Mouse (Mus musculus): ENCODE measurements around the gene Prom2. TPM values are rescaled to one million over a fixed set of nuclear protein-coding genes. Genes with fewer than 3 reads are reported as not detected.

Prom2 gene
- polyA plus RNA-seq, 1 experiment from 2014 or later, result 0.48 TPM

GRCm38 (mm10) chr2:127520123-127520522 lies 21.1 kb downstream of the Prom2 start:
- Histone ChIP-seq H3K27me3 (ENCODE audit: control insufficient read depth, insufficient read depth, low read length) (no peaks in the 10 kb centered on the region), H3K4me2 (ENCODE audit: low read depth, low read length, severe bottlenecking) (no peak overlapping the region), H3K9me3 (ENCODE audit: control insufficient read depth, low read length) (no peaks in the 10 kb centered on the region), H3K4me1 (replicated peaks; ENCODE audit: control insufficient read depth, insufficient read depth, low read length) (peaks cover 10% of the 10 kb centered on the region; the same call in 1 of the 2 replicates), H3K9ac (ENCODE audit: low read length) (no peak overlapping the region), H3K4me3 (ENCODE audit: low read depth, low read length) (0 out of 2 replicates have a peak overlapping the region, but pooled peaks have one; percentile 36), H3K27ac (ENCODE audit: low read depth, low read length) (no peak overlapping the region), H3K36me3 (ENCODE audit: control insufficient read depth, insufficient read depth, low read length) (no peaks in the 10 kb centered on the region)
- no peak for ATAC-seq (replicated peaks; ENCODE audit: low FRiP score)
- DNase-seq (ENCODE audit: low spot score), result no peak

GRCm38 (mm10) chr2:127519308-127519707 lies 22.0 kb downstream of the Prom2 start:
- no peak for ATAC-seq (replicated peaks; ENCODE audit: low FRiP score)
- no peaks in the 10 kb centered on the region for H3K9me3 ChIP-seq (ENCODE audit: control insufficient read depth, low read length)
- WGBS, result 80% methylated on average over 5 of the region's 5 CpGs

GRCm38 (mm10) chr2:127518831-127519230 lies 22.4 kb downstream of the Prom2 start:
- DNase-seq (ENCODE audit: low spot score), result no peak
- no peak overlapping the region for H3K4me3 ChIP-seq (ENCODE audit: low read depth, low read length)
- no peak for ATAC-seq (replicated peaks; ENCODE audit: low FRiP score)
- H3K27ac ChIP-seq (ENCODE audit: low read depth, low read length), result no peak overlapping the region
- H3K9me3 ChIP-seq (ENCODE audit: control insufficient read depth, low read length), result no peaks in the 10 kb centered on the region
- no peaks in the 10 kb centered on the region for H3K27me3 ChIP-seq (ENCODE audit: control insufficient read depth, insufficient read depth, low read length)
- H3K4me2 ChIP-seq (ENCODE audit: low read depth, low read length, severe bottlenecking), result no peak overlapping the region
- H3K36me3 ChIP-seq (ENCODE audit: control insufficient read depth, insufficient read depth, low read length), result no peaks in the 10 kb centered on the region
- peaks cover 10% of the 10 kb centered on the region; the same call in 1 of the 2 replicates for H3K4me1 ChIP-seq (replicated peaks; ENCODE audit: control insufficient read depth, insufficient read depth, low read length)
- no peak overlapping the region for H3K9ac ChIP-seq (ENCODE audit: low read length)
- WGBS, result 84% methylated on average over 3 of the region's 3 CpGs

More at GRCm38 (mm10) chr2:127519308-127519707, 22.0 kb downstream of the Prom2 start:
- Histone ChIP-seq H3K9ac (ENCODE audit: low read length) (no peak overlapping the region), H3K4me1 (replicated peaks; ENCODE audit: control insufficient read depth, insufficient read depth, low read length) (peaks cover 10% of the 10 kb centered on the region; the same call in 1 of the 2 replicates), H3K36me3 (ENCODE audit: control insufficient read depth, insufficient read depth, low read length) (no peaks in the 10 kb centered on the region), H3K4me2 (ENCODE audit: low read depth, low read length, severe bottlenecking) (no peak overlapping the region), H3K27me3 (ENCODE audit: control insufficient read depth, insufficient read depth, low read length) (no peaks in the 10 kb centered on the region), H3K4me3 (ENCODE audit: low read depth, low read length) (no peak overlapping the region), H3K27ac (ENCODE audit: low read depth, low read length) (no peak overlapping the region)
- no peak for DNase-seq (ENCODE audit: low spot score)

DNA sequence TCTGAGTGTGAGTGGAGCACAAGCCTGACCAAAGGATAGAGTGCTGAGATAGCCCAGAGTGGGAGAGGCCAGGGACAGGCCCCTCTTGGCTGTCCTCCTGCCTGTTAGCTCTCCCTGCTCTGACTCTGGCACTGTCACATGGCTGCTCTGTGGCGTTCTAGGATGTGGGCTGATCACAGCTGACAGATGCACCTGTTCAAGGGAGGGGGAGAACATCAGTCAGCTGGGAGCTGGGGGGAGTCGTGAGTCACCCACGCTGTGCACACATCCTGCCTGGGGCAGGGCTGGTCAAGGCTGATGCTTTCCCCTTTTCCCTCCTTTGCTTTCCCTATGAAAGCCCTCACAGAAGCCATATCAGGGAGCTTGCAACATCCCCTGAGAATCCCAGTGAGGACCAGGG lies 23.0 kb downstream of the Prom2 start:
- Histone ChIP-seq H3K4me1 (replicated peaks; ENCODE audit: control insufficient read depth, insufficient read depth, low read length) (peaks cover 10% of the 10 kb centered on the region; the same call in 1 of the 2 replicates), H3K4me2 (ENCODE audit: low read depth, low read length, severe bottlenecking) (no peak overlapping the region), H3K9ac (ENCODE audit: low read length) (no peak overlapping the region), H3K27ac (ENCODE audit: low read depth, low read length) (no peak overlapping the region), H3K4me3 (ENCODE audit: low read depth, low read length) (no peak overlapping the region), H3K27me3 (ENCODE audit: control insufficient read depth, insufficient read depth, low read length) (no peaks in the 10 kb centered on the region), H3K36me3 (ENCODE audit: control insufficient read depth, insufficient read depth, low read length) (no peaks in the 10 kb centered on the region), H3K9me3 (ENCODE audit: control insufficient read depth, low read length) (no peaks in the 10 kb centered on the region)
- no peak for ATAC-seq (replicated peaks; ENCODE audit: low FRiP score)
- 73% methylated on average over 3 of the region's 3 CpGs for WGBS
- DNase-seq (ENCODE audit: low spot score), result no peak

GRCm38 (mm10) chr2:127517081-127517480 lies 24.2 kb downstream of the Prom2 start:
- Histone ChIP-seq H3K27ac (ENCODE audit: low read depth, low read length) (no peak overlapping the region), H3K9me3 (ENCODE audit: control insufficient read depth, low read length) (no peaks in the 10 kb centered on the region), H3K36me3 (ENCODE audit: control insufficient read depth, insufficient read depth, low read length) (no peaks in the 10 kb centered on the region), H3K4me1 (replicated peaks; ENCODE audit: control insufficient read depth, insufficient read depth, low read length) (peaks cover 10% of the 10 kb centered on the region; the same call in 1 of the 2 replicates), H3K4me3 (ENCODE audit: low read depth, low read length) (no peak overlapping the region), H3K27me3 (ENCODE audit: control insufficient read depth, insufficient read depth, low read length) (no peaks in the 10 kb centered on the region), H3K9ac (ENCODE audit: low read length) (no peak overlapping the region), H3K4me2 (ENCODE audit: low read depth, low read length, severe bottlenecking) (no peak overlapping the region)
- ATAC-seq (replicated peaks; ENCODE audit: low FRiP score) (no peak), DNase-seq (ENCODE audit: low spot score) (no peak)
- 79% methylated on average over 8 of the region's 8 CpGs for WGBS

GRCm38 (mm10) chr2:127514380-127515124 lies 26.7 kb downstream of the Prom2 start:
- ATAC-seq (replicated peaks; ENCODE audit: low FRiP score), result no peak
- no peaks in the 10 kb centered on the region for H3K27me3 ChIP-seq (ENCODE audit: control insufficient read depth, insufficient read depth, low read length)
- no peak for DNase-seq (ENCODE audit: low spot score)
- no peak overlapping the region for H3K4me2 ChIP-seq (ENCODE audit: low read depth, low read length, severe bottlenecking)
- H3K4me1 ChIP-seq (replicated peaks; ENCODE audit: control insufficient read depth, insufficient read depth, low read length), result no peaks in the 10 kb centered on the region
- H3K4me3 ChIP-seq (ENCODE audit: low read depth, low read length), result no peak overlapping the region
- H3K27ac ChIP-seq (ENCODE audit: low read depth, low read length), result no peak overlapping the region
- H3K9ac ChIP-seq (ENCODE audit: low read length), result no peak overlapping the region
- WGBS, result 77% methylated on average over 9 of the region's 9 CpGs
- H3K9me3 ChIP-seq (ENCODE audit: control insufficient read depth, low read length), result no peaks in the 10 kb centered on the region
- no peaks in the 10 kb centered on the region for H3K36me3 ChIP-seq (ENCODE audit: control insufficient read depth, insufficient read depth, low read length)

DNA sequence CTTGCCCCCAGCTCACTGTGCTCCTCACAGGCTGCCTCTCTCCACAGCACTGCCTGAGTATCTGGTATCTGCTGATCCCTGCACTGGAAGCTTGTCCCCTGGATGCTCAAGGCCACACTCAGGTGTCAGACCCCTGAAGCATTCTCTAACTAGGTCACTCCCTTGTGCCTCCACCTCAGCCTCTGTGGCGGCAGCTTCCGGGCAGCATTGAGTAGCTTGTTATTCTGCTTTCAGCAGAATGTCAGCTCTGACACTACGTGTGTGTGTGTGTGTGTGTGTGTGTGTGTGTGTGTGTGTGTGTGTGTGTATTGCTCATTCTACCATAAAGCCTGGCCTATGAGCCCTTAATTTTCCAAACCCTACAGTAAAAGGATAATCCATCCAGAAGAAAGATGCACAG lies 28.0 kb downstream of the Prom2 start:
- no peak overlapping the region for H3K4me3 ChIP-seq (ENCODE audit: low read depth, low read length)
- 72% methylated on average over 3 of the region's 3 CpGs for WGBS
- H3K4me2 ChIP-seq (ENCODE audit: low read depth, low read length, severe bottlenecking), result no peak overlapping the region
- H3K36me3 ChIP-seq (ENCODE audit: control insufficient read depth, insufficient read depth, low read length), result no peaks in the 10 kb centered on the region
- no peaks in the 10 kb centered on the region for H3K4me1 ChIP-seq (replicated peaks; ENCODE audit: control insufficient read depth, insufficient read depth, low read length)
- no peaks in the 10 kb centered on the region for H3K27me3 ChIP-seq (ENCODE audit: control insufficient read depth, insufficient read depth, low read length)
- H3K9ac ChIP-seq (ENCODE audit: low read length), result no peak overlapping the region
- no peaks in the 10 kb centered on the region for H3K9me3 ChIP-seq (ENCODE audit: control insufficient read depth, low read length)
- no peak for DNase-seq (ENCODE audit: low spot score)
- ATAC-seq (replicated peaks; ENCODE audit: low FRiP score), result no peak
- no peak overlapping the region for H3K27ac ChIP-seq (ENCODE audit: low read depth, low read length)

GRCm38 (mm10) chr2:127511426-127511825 lies 29.8 kb downstream of the Prom2 start:
- Histone ChIP-seq H3K4me2 (ENCODE audit: low read depth, low read length, severe bottlenecking) (no peak overlapping the region), H3K9me3 (ENCODE audit: control insufficient read depth, low read length) (no peaks in the 10 kb centered on the region), H3K4me1 (replicated peaks; ENCODE audit: control insufficient read depth, insufficient read depth, low read length) (no peaks in the 10 kb centered on the region), H3K36me3 (ENCODE audit: control insufficient read depth, insufficient read depth, low read length) (no peaks in the 10 kb centered on the region), H3K4me3 (ENCODE audit: low read depth, low read length) (no peak overlapping the region), H3K27me3 (ENCODE audit: control insufficient read depth, insufficient read depth, low read length) (no peaks in the 10 kb centered on the region), H3K9ac (ENCODE audit: low read length) (no peak overlapping the region), H3K27ac (ENCODE audit: low read depth, low read length) (no peak overlapping the region)
- WGBS, result 52% methylated on average over 4 of the region's 4 CpGs
- ATAC-seq (replicated peaks; ENCODE audit: low FRiP score), result peak; percentile 42; the same call in 1 of the 2 replicates
- no peak for DNase-seq (ENCODE audit: low spot score)

Data from forebrain, embryonic 11.5 days (tissue).